Mouse (Mus musculus) skeletal muscle tissue, postnatal 0 days (tissue): ENCODE data around the gene 2410131K14Rik. TPM values are rescaled to one million over a fixed set of nuclear protein-coding genes. Genes with fewer than 3 reads are reported as not detected.

Experiments used
- polyA plus RNA-seq: library from polyadenylated mRNA; unstranded; fragments of >200 nt; fragmentation: Nextera tagmentation; extraction: Ambion mirVana; gene quantifications from 2 replicates; pipeline ENCODE4 v1.2.1, GENCODE M21; 2015

Gene 2410131K14Rik
- polyA plus RNA-seq = 3.1 and 3.7 TPM in 2 replicates

GRCm38 (mm10) chr5:118244606-118245443, at the start of gene 2410131K14Rik, which contains the start of gene Rnft2:
TSS of gene 2410131K14Rik (plus strand) at chr5:118245227.
TSS of gene Rnft2 (minus strand) at chr5:118245116.

Other genes starting within 250 kb of the 2410131K14Rik start
- gene Tesc, start 217.5 kb upstream of the 2410131K14Rik start, polyA plus RNA-seq = 0.92 and 2.4 TPM in 2 replicates
- 20.0 and 20.3 TPM in 2 replicates for gene Fbxw8, start 89.8 kb upstream of the 2410131K14Rik start, polyA plus RNA-seq
- gene Hrk, start 80.6 kb upstream of the 2410131K14Rik start, polyA plus RNA-seq = 0.07 and 0.08 TPM in 2 replicates
- gene Rnft2, start 111 bp upstream of the 2410131K14Rik start, polyA plus RNA-seq = 0.68 and 0.82 TPM in 2 replicates